Mouse (Mus musculus) testis, adult 2 months (tissue): ENCODE data around the gene Gls2. TPM values are rescaled to one million over a fixed set of nuclear protein-coding genes. Genes with fewer than 3 reads are reported as not detected.

Experiments
- H3K27ac ChIP-seq: fragments of 200-500 bp; 2 replicates; pipeline ENCODE4 v1.5.1; 2012; ENCODE audit warnings: low read depth, low read length; ENCODE audit not compliant: control insufficient read depth, insufficient read depth
- H3K27me3 ChIP-seq: fragments of 200-500 bp; 2 replicates; pipeline ENCODE4 v1.6.1; 2012; ENCODE audit warnings: mild to moderate bottlenecking, low read length, moderate library complexity; ENCODE audit not compliant: control insufficient read depth, insufficient read depth
- H3K36me3 ChIP-seq: fragments of 200-500 bp; 2 replicates; pipeline ENCODE4 v1.6.1; 2012; ENCODE audit warnings: mild to moderate bottlenecking, low read length; ENCODE audit not compliant: control insufficient read depth, insufficient read depth
- H3K4me1 ChIP-seq: fragments of 200-500 bp; 2 replicates; pipeline ENCODE4 v1.6.1; 2012; ENCODE audit warnings: low read length; ENCODE audit not compliant: control insufficient read depth, insufficient read depth
- H3K4me3 ChIP-seq: fragments of 200-500 bp; 2 replicates; pipeline ENCODE4 v1.5.1; 2012; ENCODE audit warnings: low read depth, mild to moderate bottlenecking, low read length, moderate library complexity, mixed read lengths; ENCODE audit not compliant: control insufficient read depth
- CTCF ChIP-seq: fragments of 200-500 bp; IDR thresholded peaks from 2 replicates; pipeline ENCODE4 v1.5.1; 2012; ENCODE audit warnings: low read depth, mild to moderate bottlenecking, inconsistent platforms, low read length, moderate library complexity; ENCODE audit not compliant: control insufficient read depth, insufficient read depth, insufficient replicate concordance
- POLR2A ChIP-seq: fragments of 200-500 bp; IDR thresholded peaks from 2 replicates; pipeline ENCODE4 v1.6.1; 2012; ENCODE audit warnings: low read depth, mild to moderate bottlenecking, inconsistent platforms, low read length, moderate library complexity; ENCODE audit not compliant: control insufficient read depth
- polyA plus RNA-seq: library from polyadenylated mRNA; depleted of rRNA; stranded (reverse); fragments of >200 nt; gene quantifications from 2 replicates; pipeline ENCODE4 v1.2.3, GENCODE M21; 2012

Gls2 gene
- polyA plus RNA-seq, 1 experiment, result 3.7 TPM

DNA sequence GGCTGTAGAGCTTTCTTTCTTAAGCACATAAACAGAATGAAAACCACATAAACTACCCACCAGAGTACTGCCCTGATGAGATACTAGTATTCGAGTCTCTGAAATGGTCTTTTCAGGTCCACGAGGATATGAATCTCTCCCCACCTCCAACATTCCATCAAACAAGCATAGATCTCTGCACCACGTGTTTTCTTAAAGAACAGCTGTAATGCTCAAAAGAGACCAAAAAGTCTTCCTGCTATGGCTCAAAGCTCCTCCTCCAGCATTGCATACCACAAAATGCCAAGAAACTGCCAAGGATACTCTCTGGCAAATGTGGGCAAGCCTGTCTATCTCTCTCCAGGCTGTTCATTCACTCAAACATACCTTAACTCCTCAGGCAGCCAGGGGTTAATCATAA lies 19.0 kb upstream of the Gls2 start:
- Histone ChIP-seq H3K36me3 (no peaks in the 10 kb centered on the region), H3K4me1 (no peaks in the 10 kb centered on the region), H3K27ac (no peak overlapping the region), H3K4me3 (peak overlapping the region; percentile 79; the same call in 1 of the 2 replicates), H3K27me3 (no peaks in the 10 kb centered on the region)
- TF ChIP-seq POLR2A (no peak), CTCF (no peak)

DNA sequence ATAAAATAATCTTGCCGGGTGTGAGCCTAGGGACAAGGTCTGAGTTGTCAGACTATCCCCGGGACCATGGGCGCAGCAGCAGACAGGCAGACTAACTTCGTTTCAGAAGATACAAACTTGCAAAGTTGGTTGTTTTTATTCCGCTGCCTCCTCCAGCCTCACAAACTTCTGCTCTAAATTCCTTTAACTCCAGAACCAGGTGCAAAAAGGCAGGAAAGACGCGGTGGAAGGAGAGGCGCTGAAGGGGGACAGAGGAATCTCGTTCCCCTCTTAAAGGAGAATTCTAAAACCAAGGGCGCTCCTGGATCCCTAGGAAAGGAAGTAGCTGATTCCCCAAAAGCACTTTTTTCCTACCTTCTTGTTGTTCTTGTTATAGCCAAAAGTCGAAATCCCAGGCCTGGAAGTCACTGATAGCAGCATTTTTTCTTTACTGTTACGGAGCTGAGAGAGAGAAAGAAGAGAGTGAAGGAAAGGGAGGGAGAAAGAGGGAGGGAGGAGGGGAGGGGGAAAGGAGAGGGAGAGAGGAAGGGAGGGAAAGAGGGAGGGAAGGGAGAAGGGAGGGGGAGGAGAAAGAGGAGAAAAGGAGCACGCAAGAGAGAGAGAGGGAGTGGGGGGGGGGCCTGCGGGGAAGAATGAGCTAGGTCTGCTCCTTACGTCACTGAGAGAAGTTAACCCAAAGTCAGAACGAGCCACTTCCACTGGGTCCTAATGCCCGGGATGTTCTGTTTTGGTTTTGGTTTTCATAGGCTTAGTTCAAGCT lies 18.1 kb upstream of the Gls2 start:
- H3K27ac ChIP-seq, result peak overlapping the region; percentile 77
- peak overlapping the region; percentile 79 for H3K4me3 ChIP-seq
- no peaks in the 10 kb centered on the region for H3K4me1 ChIP-seq
- H3K36me3 ChIP-seq, result no peaks in the 10 kb centered on the region
- no peak for TF ChIP-seq POLR2A
- TF ChIP-seq CTCF, result no peak
- H3K27me3 ChIP-seq, result no peaks in the 10 kb centered on the region

DNA sequence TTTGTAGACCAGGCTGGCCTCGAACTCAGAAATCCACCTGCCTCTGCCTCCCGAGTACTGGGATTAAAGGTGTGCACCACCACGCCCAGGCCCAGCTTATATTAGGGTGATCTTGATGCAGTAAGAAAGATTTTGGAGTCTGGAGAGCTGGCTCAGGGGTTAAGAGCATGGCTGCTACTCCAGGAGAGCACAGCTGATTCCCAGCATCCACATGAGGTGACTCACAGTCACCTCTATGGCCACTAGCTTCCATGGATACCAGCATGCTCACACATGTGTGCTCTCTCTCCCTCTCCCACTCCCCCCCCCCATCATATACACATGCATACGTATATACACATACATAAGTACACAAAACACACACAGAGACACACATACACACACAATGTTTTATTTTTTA lies 16.9 kb upstream of the Gls2 start:
- no peaks in the 10 kb centered on the region for H3K36me3 ChIP-seq
- no peaks in the 10 kb centered on the region for H3K4me1 ChIP-seq
- H3K27me3 ChIP-seq, result no peaks in the 10 kb centered on the region
- TF ChIP-seq CTCF, result no peak
- no peak for TF ChIP-seq POLR2A
- no peak overlapping the region for H3K27ac ChIP-seq
- H3K4me3 ChIP-seq, result no peak overlapping the region

DNA sequence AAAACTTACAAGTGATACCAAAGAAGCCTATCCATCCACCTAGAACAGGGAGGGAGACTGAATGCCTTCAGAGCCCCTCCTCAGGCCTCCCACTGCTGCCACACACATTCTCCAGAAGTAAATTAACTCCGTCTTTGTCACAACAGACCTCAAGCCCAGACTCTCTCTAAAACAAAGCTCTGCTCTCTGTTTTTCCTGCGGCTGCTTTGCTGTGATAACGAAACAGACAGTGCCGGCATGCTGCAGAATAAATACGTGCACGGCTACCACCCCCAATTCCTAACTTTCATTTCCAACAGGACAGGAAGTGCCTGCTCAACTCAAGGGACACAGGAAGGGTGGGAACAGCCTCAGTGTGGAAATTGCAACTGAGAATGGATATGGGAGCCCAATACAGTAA lies 14.3 kb upstream of the Gls2 start, which contains the start of gene Rbms2:
Rbms2 (minus strand) TSS at position 309 of the 400 bp plus-strand sequence.
- H3K27me3 ChIP-seq, result no peaks in the 10 kb centered on the region
- H3K4me3 ChIP-seq, result peak within 1 kb of the TSS; percentile 6
- peak within 1 kb of the TSS; percentile 32 for H3K27ac ChIP-seq
- H3K36me3 ChIP-seq, result no peaks in the 10 kb centered on the region
- TF ChIP-seq POLR2A (no peak), CTCF (no peak)
- no peaks in the 10 kb centered on the region for H3K4me1 ChIP-seq

DNA sequence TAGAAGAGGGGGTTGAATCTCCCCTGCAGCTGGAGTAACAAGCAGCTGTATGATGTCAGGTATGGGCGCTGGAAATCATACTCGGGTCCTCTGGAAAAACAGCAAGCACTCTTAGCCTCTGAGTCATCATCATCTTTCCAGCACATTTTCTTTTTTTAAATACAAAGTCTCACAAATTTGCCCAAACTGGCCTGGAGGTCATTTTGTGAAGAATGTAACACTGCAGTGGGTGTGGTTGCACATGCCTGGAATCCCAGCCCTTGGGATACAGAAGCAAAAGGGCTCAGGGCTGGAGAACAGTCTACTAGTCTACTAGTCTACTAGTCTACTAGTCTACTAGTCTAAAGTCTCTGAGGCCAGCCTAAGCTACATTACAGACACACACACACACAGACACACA lies 10.0 kb upstream of the Gls2 start:
- Histone ChIP-seq H3K36me3 (no peaks in the 10 kb centered on the region), H3K27ac (no peak overlapping the region), H3K4me1 (no peaks in the 10 kb centered on the region), H3K4me3 (no peak overlapping the region), H3K27me3 (no peaks in the 10 kb centered on the region)
- TF ChIP-seq CTCF, result no peak
- TF ChIP-seq POLR2A, result no peak

DNA sequence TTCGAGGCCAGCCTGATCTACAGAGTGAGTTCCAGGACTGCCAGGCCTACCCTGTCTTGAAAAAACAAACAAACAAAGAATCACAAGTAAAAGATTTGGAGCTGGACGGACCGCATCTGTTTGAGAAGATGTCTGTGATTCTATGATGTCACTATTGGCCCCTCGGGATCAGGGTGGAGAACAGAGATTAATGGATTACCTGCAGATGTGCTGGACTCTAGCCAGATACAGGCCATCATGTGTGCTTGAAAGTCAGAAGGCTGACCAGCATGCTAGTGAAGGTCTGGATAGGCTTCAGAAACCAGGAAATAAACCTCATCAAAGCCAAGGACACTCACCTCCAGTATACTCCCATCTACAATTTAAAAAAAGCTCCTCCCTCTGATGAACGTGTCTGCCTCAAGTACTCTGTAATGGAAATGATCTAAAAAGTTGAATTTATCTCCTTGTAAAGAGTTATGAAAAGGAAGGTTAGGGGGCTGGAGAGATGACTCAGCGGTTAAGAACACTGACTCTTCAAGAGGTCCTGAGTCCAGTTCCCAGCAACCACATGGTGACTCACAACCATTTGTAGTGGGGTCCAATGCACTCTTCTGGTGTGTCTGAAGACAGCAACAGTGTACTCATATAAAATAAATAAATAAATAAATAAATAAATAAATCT lies 8.8 kb upstream of the Gls2 start:
- TF ChIP-seq CTCF, result no peak
- TF ChIP-seq POLR2A, result no peak
- no peak overlapping the region for H3K27ac ChIP-seq
- no peaks in the 10 kb centered on the region for H3K36me3 ChIP-seq
- no peaks in the 10 kb centered on the region for H3K4me1 ChIP-seq
- no peaks in the 10 kb centered on the region for H3K27me3 ChIP-seq
- H3K4me3 ChIP-seq, result no peak overlapping the region

DNA sequence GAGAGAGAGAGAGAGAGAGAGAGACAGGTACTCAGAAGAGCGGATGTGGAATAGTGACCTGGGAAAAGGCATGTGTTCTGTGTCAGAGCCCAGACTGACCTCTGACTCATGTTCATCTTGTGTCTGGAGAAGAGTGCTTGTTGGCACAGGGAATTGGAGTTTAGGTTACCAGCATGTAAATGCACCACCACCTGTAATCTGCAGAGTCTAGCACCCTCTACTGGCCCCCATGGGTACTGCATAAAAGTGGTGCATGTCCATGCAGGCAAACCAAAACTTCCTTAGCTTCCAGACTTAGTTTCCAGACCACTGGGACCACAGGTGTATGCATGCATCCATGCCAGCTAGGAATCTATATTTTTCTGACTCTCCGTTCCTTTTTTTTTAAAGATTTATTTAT lies 8.3 kb upstream of the Gls2 start:
- Histone ChIP-seq H3K4me3 (no peak overlapping the region), H3K27me3 (no peaks in the 10 kb centered on the region), H3K36me3 (no peaks in the 10 kb centered on the region), H3K4me1 (no peaks in the 10 kb centered on the region), H3K27ac (no peak overlapping the region)
- TF ChIP-seq CTCF (peak; percentile 71; the same call in 1 of the 2 replicates), POLR2A (no peak)

DNA sequence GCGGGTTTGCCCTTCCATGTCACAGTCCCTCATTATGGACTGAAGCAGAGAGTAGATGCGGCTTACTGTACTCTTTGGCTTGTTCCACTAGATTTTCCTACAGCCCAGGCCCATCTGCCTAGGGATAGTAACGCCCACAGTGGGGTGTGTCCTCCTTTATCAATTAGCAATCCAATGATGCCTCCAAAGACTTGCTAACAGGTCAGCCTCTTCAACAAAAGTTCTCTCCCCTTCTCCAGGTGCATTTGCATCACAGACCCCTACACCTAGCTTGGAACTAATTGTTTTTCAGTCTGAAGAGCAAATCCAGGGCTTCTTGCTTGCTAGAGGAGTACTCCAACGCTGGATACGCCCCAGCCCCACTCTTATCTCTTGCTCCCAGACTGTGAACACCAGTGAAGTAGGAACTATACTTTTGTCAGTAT lies 7.1 kb upstream of the Gls2 start:
- no peak for TF ChIP-seq POLR2A
- no peak for TF ChIP-seq CTCF
- Histone ChIP-seq H3K27ac (no peak overlapping the region), H3K36me3 (no peaks in the 10 kb centered on the region), H3K4me3 (no peak overlapping the region), H3K27me3 (no peaks in the 10 kb centered on the region), H3K4me1 (no peaks in the 10 kb centered on the region)
